Mouse (Mus musculus) stomach, embryonic 16.5 days (tissue): ENCODE measurements at regions not wholly inside any gene's neighbourhood (a gene's known extent, or its start where the extent isn't known, plus 50 kb on each side); places are given as distances from the start of the nearest gene placed in this dataset.

Experiments used
- ATAC-seq: fragments of 200-750 bp; cut with Nextera tagmentation; 2 replicates; pipeline ENCODE4 v1.8.0; 2017; ENCODE audit warnings: moderate number of reproducible peaks, moderate TSS enrichment; ENCODE audit not compliant: insufficient read depth, low FRiP score
- H3K27ac ChIP-seq: fragments of 300-500 bp; sonication (generic); 2 replicates; pipeline ENCODE4 v1.5.1; 2014; ENCODE audit warnings: low read length
- H3K27me3 ChIP-seq: fragments of 300-500 bp; sonication (generic); 2 replicates; pipeline ENCODE4 v1.6.1; 2014; ENCODE audit warnings: low read length, control low read depth, mixed read lengths; ENCODE audit not compliant: control insufficient read depth, insufficient read depth
- H3K36me3 ChIP-seq: fragments of 300-500 bp; sonication (generic); 2 replicates; pipeline ENCODE4 v1.6.1; 2014; ENCODE audit warnings: low read length; ENCODE audit not compliant: control insufficient read depth, insufficient read depth
- H3K4me1 ChIP-seq: fragments of 300-500 bp; sonication (generic); 2 replicates; pipeline ENCODE4 v1.6.1; 2014; ENCODE audit warnings: low read length, control low read depth, mixed read lengths; ENCODE audit not compliant: control insufficient read depth, insufficient read depth
- H3K4me2 ChIP-seq: fragments of 300-500 bp; sonication (generic); 2 replicates; pipeline ENCODE4 v1.6.1; 2014; ENCODE audit warnings: low read depth, low read length, mixed read lengths
- H3K4me3 ChIP-seq: fragments of 300-500 bp; sonication (generic); replicated peaks from 2 replicates; pipeline ENCODE4 v1.5.1; 2014; ENCODE audit warnings: mild to moderate bottlenecking, low read length
- H3K9ac ChIP-seq: fragments of 300-500 bp; sonication (generic); 2 replicates; pipeline ENCODE4 v1.6.1; 2014; ENCODE audit warnings: low read length
- H3K9me3 ChIP-seq: fragments of 300-500 bp; sonication (generic); replicated peaks from 2 replicates; pipeline ENCODE4 v1.6.1; 2016; ENCODE audit warnings: low read length, control low read depth; ENCODE audit not compliant: control insufficient read depth
- WGBS: fragments of 180-500 bp; shearing (Covaris S2); extraction: QIAGEN DNeasy Blood & Tissue Kit; methylation state at CpG from one replicate; pipeline ENCODE4 v1.1.7; 2014; 5-methylcytosine and 5-hydroxymethylcytosine counted together

- Histone ChIP-seq H3K4me3 (no peak overlapping the region), H3K27ac (no peak overlapping the region), H3K27me3 (no peaks in the 10 kb centered on the region), H3K9me3 (no peaks in the 10 kb centered on the region), H3K9ac (no peak overlapping the region), H3K36me3 (no peaks in the 10 kb centered on the region), H3K4me1 (no peaks in the 10 kb centered on the region), H3K4me2 (no peak overlapping the region)
- ATAC-seq: no peak
- 69% methylated on average over 11 of the region's 11 CpGs for WGBS
Measured at GRCm38 (mm10) chr16:63091471-63092300, 237.6 kb downstream of the Pros1 start.

GRCm38 (mm10) chr16:63094126-63094840 lies 240.2 kb downstream of the Pros1 start:
- H3K4me3 ChIP-seq: no peak overlapping the region
- H3K9me3 ChIP-seq: no peaks in the 10 kb centered on the region
- H3K4me2 ChIP-seq: no peak overlapping the region
- ATAC-seq: peak; percentile 56; the same call in 1 of the 2 replicates
- H3K27me3 ChIP-seq: no peaks in the 10 kb centered on the region
- H3K4me1 ChIP-seq: no peaks in the 10 kb centered on the region
- WGBS: 60% methylated on average over 5 of the region's 5 CpGs
- H3K36me3 ChIP-seq: no peaks in the 10 kb centered on the region
- no peak overlapping the region for H3K9ac ChIP-seq
- no peak overlapping the region for H3K27ac ChIP-seq

GRCm38 (mm10) chr16:63102362-63102761 lies 248.3 kb downstream of the Pros1 start:
- 66% methylated on average over 3 of the region's 3 CpGs for WGBS
- no peak overlapping the region for H3K4me2 ChIP-seq
- no peak for ATAC-seq
- no peaks in the 10 kb centered on the region for H3K27me3 ChIP-seq
- H3K9me3 ChIP-seq: no peaks in the 10 kb centered on the region
- H3K36me3 ChIP-seq: no peaks in the 10 kb centered on the region
- H3K9ac ChIP-seq: no peak overlapping the region
- H3K27ac ChIP-seq: no peak overlapping the region
- H3K4me1 ChIP-seq: peaks cover 3% of the 10 kb centered on the region; the same call in 1 of the 2 replicates
- no peak overlapping the region for H3K4me3 ChIP-seq

GRCm38 (mm10) chr16:63102930-63103329 lies 248.8 kb downstream of the Pros1 start:
- 88% methylated on average over 1 of the region's 1 CpGs for WGBS
- H3K9me3 ChIP-seq: no peaks in the 10 kb centered on the region

GRCm38 (mm10) chr16:63104383-63104782 lies 250.3 kb downstream of the Pros1 start:
- Histone ChIP-seq H3K4me3 (no peak overlapping the region), H3K4me2 (no peak overlapping the region), H3K27ac (peak overlapping the region; percentile 87), H3K27me3 (no peaks in the 10 kb centered on the region), H3K9me3 (no peaks in the 10 kb centered on the region), H3K36me3 (no peaks in the 10 kb centered on the region), H3K9ac (no peak overlapping the region), H3K4me1 (peaks cover 3% of the 10 kb centered on the region; the same call in 1 of the 2 replicates)
- ATAC-seq: no peak
- WGBS: 57% methylated on average over 5 of the region's 5 CpGs

More at GRCm38 (mm10) chr16:63102930-63103329, 248.8 kb downstream of the Pros1 start:
- Histone ChIP-seq H3K4me1 (peaks cover 3% of the 10 kb centered on the region; the same call in 1 of the 2 replicates), H3K9ac (no peak overlapping the region), H3K4me2 (no peak overlapping the region), H3K36me3 (no peaks in the 10 kb centered on the region), H3K27ac (no peak overlapping the region), H3K4me3 (no peak overlapping the region), H3K27me3 (no peaks in the 10 kb centered on the region)
- ATAC-seq: no peak

GRCm38 (mm10) chr16:63104938-63105714 lies 251.0 kb downstream of the Pros1 start:
- no peak; the same call in 1 of the 2 replicates for ATAC-seq
- 37% methylated on average over 11 of the region's 11 CpGs for WGBS
- peak overlapping the region; percentile 87 for H3K27ac ChIP-seq

GRCm38 (mm10) chr16:63116456-63116855 lies 262.3 kb downstream of the Pros1 start:
- Histone ChIP-seq H3K9ac (no peak overlapping the region), H3K4me3 (no peak overlapping the region), H3K36me3 (no peaks in the 10 kb centered on the region), H3K27ac (no peak overlapping the region), H3K27me3 (no peaks in the 10 kb centered on the region), H3K4me2 (no peak overlapping the region), H3K9me3 (no peaks in the 10 kb centered on the region), H3K4me1 (no peaks in the 10 kb centered on the region)
- WGBS: 64% methylated on average over 2 of the region's 2 CpGs
- ATAC-seq: no peak

More at GRCm38 (mm10) chr16:63104938-63105714, 251.0 kb downstream of the Pros1 start:
- Histone ChIP-seq H3K27me3 (no peaks in the 10 kb centered on the region), H3K4me3 (no peak overlapping the region), H3K9ac (no peak overlapping the region), H3K4me2 (no peak overlapping the region; the same call in 1 of the 2 replicates), H3K36me3 (no peaks in the 10 kb centered on the region), H3K4me1 (peaks cover 3% of the 10 kb centered on the region; the same call in 1 of the 2 replicates), H3K9me3 (no peaks in the 10 kb centered on the region)

- H3K9ac ChIP-seq: no peak overlapping the region
- ATAC-seq: no peak
- H3K36me3 ChIP-seq: no peaks in the 10 kb centered on the region
Measured at GRCm38 (mm10) chr16:63118721-63119120, 264.6 kb downstream of the Pros1 start.

More at GRCm38 (mm10) chr16:63118721-63119120, 264.6 kb downstream of the Pros1 start:
- no peaks in the 10 kb centered on the region for H3K4me1 ChIP-seq
- no peaks in the 10 kb centered on the region for H3K27me3 ChIP-seq
- H3K4me2 ChIP-seq: no peak overlapping the region
- no peak overlapping the region for H3K27ac ChIP-seq
- no peak overlapping the region for H3K4me3 ChIP-seq
- H3K9me3 ChIP-seq: no peaks in the 10 kb centered on the region
- 78% methylated on average over 7 of the region's 7 CpGs for WGBS
